Mouse (Mus musculus) stomach, postnatal 0 days (tissue): ENCODE results near the gene St6galnac6. TPM values are rescaled to one million over a fixed set of nuclear protein-coding genes. Genes with fewer than 3 reads are reported as not detected.

ENCODE experiments used
- ATAC-seq: fragments of 200-750 bp; cut with Nextera tagmentation; 2 replicates; pipeline ENCODE4 v1.8.0; 2017; ENCODE audit not compliant: low FRiP score, low TSS enrichment
- DNase-seq: peaks from one replicate; pipeline ENCODE4 v3.0.0-alpha.2; 2016; ENCODE audit warnings: low spot score
- H3K27ac ChIP-seq: fragments of 300-500 bp; sonication (generic); replicated peaks from 2 replicates; pipeline ENCODE4 v1.5.1; 2014; ENCODE audit warnings: mild to moderate bottlenecking, control low read depth
- H3K27me3 ChIP-seq: fragments of 300-500 bp; sonication (generic); 2 replicates; pipeline ENCODE4 v1.6.1; 2014; ENCODE audit warnings: low read length; ENCODE audit not compliant: control insufficient read depth, insufficient read depth
- H3K36me3 ChIP-seq: fragments of 300-500 bp; sonication (generic); 2 replicates; pipeline ENCODE4 v1.6.1; 2014; ENCODE audit warnings: low read length, mixed read lengths; ENCODE audit not compliant: control insufficient read depth, insufficient read depth
- H3K4me1 ChIP-seq: fragments of 300-500 bp; sonication (generic); replicated peaks from 2 replicates; pipeline ENCODE4 v1.6.1; 2014; ENCODE audit warnings: antibody characterized with exemption; ENCODE audit not compliant: control insufficient read depth, insufficient read depth
- H3K4me2 ChIP-seq: fragments of 300-500 bp; sonication (generic); replicated peaks from 2 replicates; pipeline ENCODE4 v1.6.1; 2014; ENCODE audit warnings: low read depth, mild to moderate bottlenecking, control low read depth, moderate library complexity
- H3K4me3 ChIP-seq: fragments of 300-500 bp; sonication (generic); 2 replicates; pipeline ENCODE4 v1.5.1; 2014; ENCODE audit warnings: low read depth, low read length, control low read depth
- H3K9ac ChIP-seq: fragments of 300-500 bp; sonication (generic); 2 replicates; pipeline ENCODE4 v1.6.1; 2014; ENCODE audit warnings: mild to moderate bottlenecking, low read length, control low read depth, mixed read lengths
- H3K9me3 ChIP-seq: fragments of 300-500 bp; sonication (generic); 2 replicates; pipeline ENCODE4 v1.6.1; 2016; ENCODE audit warnings: low read length; ENCODE audit not compliant: control insufficient read depth
- CTCF ChIP-seq: IDR thresholded peaks from 2 replicates; pipeline ENCODE4 v1.5.1; 2016; ENCODE audit warnings: antibody characterized with exemption, low read depth, mild to moderate bottlenecking, moderate library complexity
- EP300 ChIP-seq: optimal IDR thresholded peaks from 2 replicates; pipeline ENCODE3; 2016; ENCODE audit warnings: antibody characterized with exemption
- WGBS: fragments of 180-500 bp; shearing (Covaris S2); extraction: QIAGEN DNeasy Blood & Tissue Kit; methylation state at CpG from one replicate; pipeline ENCODE4 v1.1.7; 2014; 5-methylcytosine and 5-hydroxymethylcytosine counted together
- polyA plus RNA-seq: library from polyadenylated mRNA; unstranded; fragments of >200 nt; fragmentation: Nextera tagmentation; extraction: Ambion mirVana; gene quantifications from 2 replicates; pipeline ENCODE4 v1.2.1, GENCODE M21; 2015

Gene St6galnac6
- polyA plus RNA-seq, 1 experiment from 2014 or later = 9.1 TPM

- no peaks in the 10 kb centered on the region for H3K36me3 ChIP-seq
- 62% methylated on average over 11 of the region's 11 CpGs for WGBS
- no peaks in the 10 kb centered on the region for H3K9me3 ChIP-seq
- H3K4me2 ChIP-seq = no peak overlapping the region
- no peaks in the 10 kb centered on the region for H3K27me3 ChIP-seq
- no peak overlapping the region for H3K9ac ChIP-seq
- no peak for TF ChIP-seq CTCF
- TF ChIP-seq EP300 = no peak
- H3K4me3 ChIP-seq = no peak overlapping the region
- no peaks in the 10 kb centered on the region for H3K4me1 ChIP-seq
- DNase-seq = no peak
- H3K27ac ChIP-seq = no peak overlapping the region
- ATAC-seq = no peak
Measured at GRCm38 (mm10) chr2:32589213-32589795, 10.2 kb upstream of the St6galnac6 start.

- Histone ChIP-seq H3K4me3 (no peak overlapping the region), H3K9ac (no peak overlapping the region), H3K27me3 (no peaks in the 10 kb centered on the region), H3K4me2 (no peak overlapping the region), H3K27ac (no peak overlapping the region), H3K9me3 (no peaks in the 10 kb centered on the region), H3K36me3 (no peaks in the 10 kb centered on the region), H3K4me1 (no peaks in the 10 kb centered on the region)
- WGBS = 66% methylated on average over 10 of the region's 10 CpGs
- TF ChIP-seq EP300 (no peak), CTCF (no peak)
- ATAC-seq (no peak), DNase-seq (no peak)
Measured at GRCm38 (mm10) chr2:32590224-32590623, 9.3 kb upstream of the St6galnac6 start.

GRCm38 (mm10) chr2:32591249-32591648 is 8.3 kb upstream of the St6galnac6 start:
- ATAC-seq (no peak), DNase-seq (no peak)
- Histone ChIP-seq H3K27ac (no peak overlapping the region), H3K4me3 (no peak overlapping the region), H3K9ac (no peak overlapping the region), H3K4me2 (no peak overlapping the region), H3K27me3 (no peaks in the 10 kb centered on the region), H3K4me1 (no peaks in the 10 kb centered on the region), H3K9me3 (no peaks in the 10 kb centered on the region), H3K36me3 (no peaks in the 10 kb centered on the region)
- no peak for TF ChIP-seq CTCF
- TF ChIP-seq EP300 = no peak
- 62% methylated on average over 6 of the region's 6 CpGs for WGBS

- H3K4me2 ChIP-seq = no peak overlapping the region
- H3K36me3 ChIP-seq = peaks cover 6% of the 10 kb centered on the region; the same call in 1 of the 2 replicates
- no peaks in the 10 kb centered on the region; the same call in 1 of the 2 replicates for H3K4me1 ChIP-seq
- H3K4me3 ChIP-seq = no peak overlapping the region
- no peak for DNase-seq
- H3K27ac ChIP-seq = no peak overlapping the region
- no peaks in the 10 kb centered on the region for H3K9me3 ChIP-seq
- no peak for TF ChIP-seq CTCF
- no peak for TF ChIP-seq EP300
- ATAC-seq = no peak
- 88% methylated on average over 13 of the region's 13 CpGs for WGBS
- H3K27me3 ChIP-seq = no peaks in the 10 kb centered on the region
- H3K9ac ChIP-seq = no peak overlapping the region
Measured at GRCm38 (mm10) chr2:32596725-32597124, 2.8 kb upstream of the St6galnac6 start.

DNA sequence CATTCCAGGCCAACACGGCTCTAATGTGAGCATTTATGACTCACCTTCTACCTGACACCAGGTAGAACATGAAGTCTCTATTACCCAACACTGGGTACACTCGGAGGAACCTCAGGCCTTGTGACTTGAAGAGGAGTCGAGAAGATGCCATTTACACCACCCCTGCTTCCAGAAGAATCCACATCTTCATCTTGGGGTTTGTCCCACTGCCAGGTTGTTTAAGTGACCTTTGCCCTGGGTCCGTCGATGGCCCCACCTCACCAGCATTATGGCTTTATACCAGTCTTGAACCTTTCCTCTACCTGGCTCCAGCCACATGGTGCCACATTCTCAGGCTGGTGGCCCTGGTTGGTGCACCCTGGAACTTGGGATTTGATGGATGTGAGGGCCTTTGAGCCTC is 2.3 kb upstream of the St6galnac6 start:
- Histone ChIP-seq H3K9me3 (no peaks in the 10 kb centered on the region), H3K4me3 (no peak overlapping the region), H3K36me3 (peaks cover 6% of the 10 kb centered on the region; the same call in 1 of the 2 replicates), H3K4me2 (no peak overlapping the region), H3K4me1 (no peaks in the 10 kb centered on the region; the same call in 1 of the 2 replicates), H3K27me3 (no peaks in the 10 kb centered on the region), H3K9ac (no peak overlapping the region), H3K27ac (no peak overlapping the region)
- 82% methylated on average over 5 of the region's 5 CpGs for WGBS
- DNase-seq (no peak), ATAC-seq (no peak)
- TF ChIP-seq EP300 (no peak), CTCF (no peak)

DNA sequence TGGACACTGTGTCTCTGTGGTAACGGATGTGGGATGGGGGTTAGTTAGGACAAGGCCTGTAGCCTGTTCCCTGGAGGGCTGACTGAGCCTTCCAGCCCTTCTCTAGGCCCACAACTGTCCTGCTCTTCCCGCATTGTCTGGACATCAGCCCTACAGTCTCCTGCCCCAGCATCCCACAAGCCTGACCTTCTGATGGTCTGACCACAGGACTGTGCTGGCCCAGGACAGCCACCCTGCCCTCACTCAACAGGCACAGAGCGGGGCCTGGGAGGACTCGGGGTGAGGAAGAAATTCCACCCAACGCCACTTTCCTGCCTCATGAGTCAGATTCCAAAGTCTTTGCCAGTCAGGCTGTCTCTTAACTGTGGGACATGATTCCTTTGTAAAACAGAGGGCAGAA is 1.8 kb upstream of the St6galnac6 start:
- Histone ChIP-seq H3K27me3 (no peaks in the 10 kb centered on the region), H3K36me3 (peaks cover 6% of the 10 kb centered on the region; the same call in 1 of the 2 replicates), H3K4me1 (no peaks in the 10 kb centered on the region; the same call in 1 of the 2 replicates), H3K9ac (no peak overlapping the region), H3K4me2 (no peak overlapping the region), H3K4me3 (no peak overlapping the region), H3K27ac (no peak overlapping the region), H3K9me3 (no peaks in the 10 kb centered on the region)
- 78% methylated on average over 5 of the region's 5 CpGs for WGBS
- TF ChIP-seq CTCF = no peak
- no peak for TF ChIP-seq EP300
- DNase-seq (no peak), ATAC-seq (no peak)
